Mouse (Mus musculus) kidney, postnatal 0 days (tissue): ENCODE measurements around the gene Mvp. TPM values are rescaled to one million over a fixed set of nuclear protein-coding genes. Genes with fewer than 3 reads are reported as not detected.

Experiments used
- ATAC-seq: fragments of 200-750 bp; cut with Nextera tagmentation; replicated peaks from 2 replicates; pipeline ENCODE4 v1.8.0; 2017; ENCODE audit warnings: low read depth, moderate number of reproducible peaks, moderate TSS enrichment, moderate library complexity; ENCODE audit not compliant: low FRiP score
- DNase-seq: peaks from one replicate; pipeline ENCODE4 v3.0.0-alpha.2; 2016; ENCODE audit warnings: low spot score
- H3K27ac ChIP-seq: fragments of 300-500 bp; sonication (generic); 2 replicates; pipeline ENCODE4 v1.5.1; 2014; ENCODE audit warnings: mild to moderate bottlenecking
- H3K27me3 ChIP-seq: fragments of 300-500 bp; sonication (generic); 2 replicates; pipeline ENCODE4 v1.6.1; 2014; ENCODE audit warnings: low read length, mixed read lengths; ENCODE audit not compliant: insufficient read depth
- H3K36me3 ChIP-seq: fragments of 300-500 bp; sonication (generic); 2 replicates; pipeline ENCODE4 v1.6.1; 2014; ENCODE audit warnings: low read length, mixed read lengths; ENCODE audit not compliant: insufficient read depth
- H3K4me1 ChIP-seq: fragments of 300-500 bp; sonication (generic); replicated peaks from 2 replicates; pipeline ENCODE4 v1.6.1; 2014; ENCODE audit warnings: antibody characterized with exemption, low read length, mixed read lengths; ENCODE audit not compliant: insufficient read depth
- H3K4me2 ChIP-seq: fragments of 300-500 bp; sonication (generic); 2 replicates; pipeline ENCODE4 v1.6.1; 2014; ENCODE audit warnings: mild to moderate bottlenecking, low read length, moderate library complexity, mixed read lengths
- H3K4me3 ChIP-seq: fragments of 300-500 bp; sonication (generic); replicated peaks from 2 replicates; pipeline ENCODE4 v1.5.1; 2014; ENCODE audit warnings: low read depth, low read length
- H3K9ac ChIP-seq: fragments of 300-500 bp; sonication (generic); 2 replicates; pipeline ENCODE4 v1.6.1; 2014; ENCODE audit warnings: low read depth, low read length
- H3K9me3 ChIP-seq: fragments of 300-500 bp; sonication (generic); replicated peaks from 2 replicates; pipeline ENCODE4 v1.6.1; 2016; ENCODE audit warnings: low read length, inconsistent platforms, mixed read lengths
- CTCF ChIP-seq: IDR thresholded peaks from 2 replicates; pipeline ENCODE4 v1.5.1; 2016; ENCODE audit warnings: antibody characterized with exemption, low read depth, mild to moderate bottlenecking, moderate library complexity
- WGBS: fragments of 180-500 bp; shearing (Covaris S2); extraction: QIAGEN DNeasy Blood & Tissue Kit; methylation state at CpG from one replicate; pipeline ENCODE4 v1.1.7; 2014; 5-methylcytosine and 5-hydroxymethylcytosine counted together
- microRNA-seq: library from miRNA; unstranded; fragments of <30 nt; microRNA quantifications from one replicate; pipeline ENCODE4, GENCODE M21; 2016
- polyA plus RNA-seq: library from polyadenylated mRNA; unstranded; fragments of >200 nt; fragmentation: Nextera tagmentation; extraction: Ambion mirVana; gene quantifications from 2 replicates; pipeline ENCODE4 v1.2.1, GENCODE M21; 2015

The Mvp gene
- polyA plus RNA-seq, 1 experiment from 2014 or later: 27.5 TPM

- Histone ChIP-seq H3K9me3 (no peaks in the 10 kb centered on the region), H3K36me3 (no peaks in the 10 kb centered on the region), H3K4me3 (no peak overlapping the region), H3K27ac (no peak overlapping the region), H3K4me1 (peaks cover 10% of the 10 kb centered on the region; the same call in 1 of the 2 replicates), H3K4me2 (no peak overlapping the region), H3K9ac (no peak overlapping the region), H3K27me3 (peaks cover 8% of the 10 kb centered on the region; the same call in 1 of the 2 replicates)
- TF ChIP-seq CTCF: peak; percentile 83
- DNase-seq: peak; percentile 70
- ATAC-seq: no peak
- 40% methylated on average over 3 of the region's 3 CpGs for WGBS
Observed at GRCm38 (mm10) chr7:126946530-126946929, 67.9 kb downstream of the Mvp start.

GRCm38 (mm10) chr7:126941801-126942200 is 72.6 kb downstream of the Mvp start:
- Histone ChIP-seq H3K27ac (no peak overlapping the region), H3K9me3 (no peaks in the 10 kb centered on the region), H3K9ac (no peak overlapping the region), H3K36me3 (no peaks in the 10 kb centered on the region), H3K27me3 (no peaks in the 10 kb centered on the region), H3K4me3 (no peak overlapping the region), H3K4me2 (no peak overlapping the region), H3K4me1 (no peaks in the 10 kb centered on the region)
- WGBS: 73% methylated on average over 5 of the region's 5 CpGs
- DNase-seq (no peak), ATAC-seq (no peak)
- TF ChIP-seq CTCF: no peak

GRCm38 (mm10) chr7:126941171-126941570 is 73.2 kb downstream of the Mvp start:
- no peaks in the 10 kb centered on the region for H3K36me3 ChIP-seq
- DNase-seq (no peak), ATAC-seq (no peak)
- H3K27ac ChIP-seq: no peak overlapping the region
- WGBS: 51% methylated on average over 6 of the region's 6 CpGs
- H3K4me3 ChIP-seq: no peak overlapping the region
- H3K4me2 ChIP-seq: no peak overlapping the region
- no peak overlapping the region for H3K9ac ChIP-seq
- H3K27me3 ChIP-seq: no peaks in the 10 kb centered on the region
- H3K4me1 ChIP-seq: no peaks in the 10 kb centered on the region
- H3K9me3 ChIP-seq: no peaks in the 10 kb centered on the region
- TF ChIP-seq CTCF: no peak

Small RNA genes within 50 kb of the gene (microRNA-seq; reads per million reads assigned to microRNA genes)
- not detected for gene Gm44343

Other genes with a start within 250 kb of the Mvp start
- gene Gdpd3, start 248.3 kb downstream of the Mvp start, polyA plus RNA-seq: 3.7 and 6.4 TPM in 2 replicates
- 158 and 188 TPM in 2 replicates for gene Ypel3, start 237.7 kb downstream of the Mvp start, polyA plus RNA-seq
- 0.21 and 0.26 TPM in 2 replicates for gene Tbx6, start 233.1 kb downstream of the Mvp start, polyA plus RNA-seq
- 189 and 192 TPM in 2 replicates for gene Ppp4c, start 222.1 kb downstream of the Mvp start, polyA plus RNA-seq
- 0.11 and 0.14 TPM in 2 replicates for gene Fam57b, start 217.0 kb downstream of the Mvp start, polyA plus RNA-seq
- gene 4930451I11Rik, start 183.0 kb downstream of the Mvp start, polyA plus RNA-seq: 0.37 TPM in 1 of 2 replicates, not detected in the other
- 7.6 and 7.7 TPM in 2 replicates for gene Doc2a, start 167.2 kb downstream of the Mvp start, polyA plus RNA-seq
- 16.3 and 20.5 TPM in 2 replicates for gene Hirip3, start 152.6 kb downstream of the Mvp start, polyA plus RNA-seq
- 67.1 and 68.7 TPM in 2 replicates for gene Ino80e, start 152.2 kb downstream of the Mvp start, polyA plus RNA-seq
- 26.2 and 30.0 TPM in 2 replicates for gene Taok2, start 129.9 kb downstream of the Mvp start, polyA plus RNA-seq
- 48.6 and 51.9 TPM in 2 replicates for gene Tmem219, start 91.7 kb downstream of the Mvp start, polyA plus RNA-seq
- 15.7 and 17.3 TPM in 2 replicates for gene Kctd13, start 85.7 kb downstream of the Mvp start, polyA plus RNA-seq
- gene Asphd1, start 65.0 kb downstream of the Mvp start, polyA plus RNA-seq: 0.13 TPM in 1 of 2 replicates, not detected in the other
- gene Sez6l2, start 64.1 kb downstream of the Mvp start, polyA plus RNA-seq: 1.2 and 1.7 TPM in 2 replicates
- gene Cdipt, start 38.7 kb downstream of the Mvp start, polyA plus RNA-seq: 118 and 120 TPM in 2 replicates
- 1.6 and 2.8 TPM in 2 replicates for gene Cdiptos, start 38.5 kb downstream of the Mvp start, polyA plus RNA-seq
- 0.21 and 0.65 TPM in 2 replicates for gene Pagr1b, start 1.9 kb upstream of the Mvp start, polyA plus RNA-seq
- 19.4 and 25.0 TPM in 2 replicates for gene Pagr1a, start 2.7 kb upstream of the Mvp start, polyA plus RNA-seq
- gene Gm42742, start 6.5 kb upstream of the Mvp start, polyA plus RNA-seq: 44.2 and 53.8 TPM in 2 replicates
- 2.5 and 2.7 TPM in 2 replicates for gene Prrt2, start 6.6 kb upstream of the Mvp start, polyA plus RNA-seq
- gene Maz, start 12.4 kb upstream of the Mvp start, polyA plus RNA-seq: 50.3 and 58.7 TPM in 2 replicates
- 51.7 and 57.2 TPM in 2 replicates for gene Kif22, start 27.9 kb upstream of the Mvp start, polyA plus RNA-seq
- not detected in 2 replicates for gene Zg16, start 72.7 kb upstream of the Mvp start, polyA plus RNA-seq
- 4.0 and 4.3 TPM in 2 replicates for gene AI467606, start 76.7 kb upstream of the Mvp start, polyA plus RNA-seq
- 37.4 and 43.7 TPM in 2 replicates for gene Qprt, start 107.6 kb upstream of the Mvp start, polyA plus RNA-seq
- 0.28 and 0.33 TPM in 2 replicates for gene Spn, start 123.2 kb upstream of the Mvp start, polyA plus RNA-seq
- 42.8 and 47.7 TPM in 2 replicates for gene Cd2bp2, start 181.4 kb upstream of the Mvp start, polyA plus RNA-seq
- 14.9 and 16.9 TPM in 2 replicates for gene Tbc1d10b, start 193.8 kb upstream of the Mvp start, polyA plus RNA-seq
- 2.9 and 4.7 TPM in 2 replicates for gene Mylpf, start 194.3 kb upstream of the Mvp start, polyA plus RNA-seq
- 22.3 and 25.1 TPM in 2 replicates for gene Zfp553, start 218.4 kb upstream of the Mvp start, polyA plus RNA-seq
- gene Sept1, start 218.5 kb upstream of the Mvp start, polyA plus RNA-seq: 16.7 and 20.5 TPM in 2 replicates
- 46.2 and 49.3 TPM in 2 replicates for gene Zfp771, start 229.7 kb upstream of the Mvp start, polyA plus RNA-seq
- gene Dctpp1, start 246.1 kb upstream of the Mvp start, polyA plus RNA-seq: 146 and 157 TPM in 2 replicates